Mouse (Mus musculus): ENCODE measurements around the gene Gm37240. TPM values are rescaled to one million over a fixed set of nuclear protein-coding genes. Genes with fewer than 3 reads are reported as not detected.
A peak's percentile ranks its signal among the peaks of the same experiment; 100 is the strongest.

The Gm37240 gene
- total RNA-seq, 2 experiments from 2014 or later: 0.66 to 1.3 TPM

DNA sequence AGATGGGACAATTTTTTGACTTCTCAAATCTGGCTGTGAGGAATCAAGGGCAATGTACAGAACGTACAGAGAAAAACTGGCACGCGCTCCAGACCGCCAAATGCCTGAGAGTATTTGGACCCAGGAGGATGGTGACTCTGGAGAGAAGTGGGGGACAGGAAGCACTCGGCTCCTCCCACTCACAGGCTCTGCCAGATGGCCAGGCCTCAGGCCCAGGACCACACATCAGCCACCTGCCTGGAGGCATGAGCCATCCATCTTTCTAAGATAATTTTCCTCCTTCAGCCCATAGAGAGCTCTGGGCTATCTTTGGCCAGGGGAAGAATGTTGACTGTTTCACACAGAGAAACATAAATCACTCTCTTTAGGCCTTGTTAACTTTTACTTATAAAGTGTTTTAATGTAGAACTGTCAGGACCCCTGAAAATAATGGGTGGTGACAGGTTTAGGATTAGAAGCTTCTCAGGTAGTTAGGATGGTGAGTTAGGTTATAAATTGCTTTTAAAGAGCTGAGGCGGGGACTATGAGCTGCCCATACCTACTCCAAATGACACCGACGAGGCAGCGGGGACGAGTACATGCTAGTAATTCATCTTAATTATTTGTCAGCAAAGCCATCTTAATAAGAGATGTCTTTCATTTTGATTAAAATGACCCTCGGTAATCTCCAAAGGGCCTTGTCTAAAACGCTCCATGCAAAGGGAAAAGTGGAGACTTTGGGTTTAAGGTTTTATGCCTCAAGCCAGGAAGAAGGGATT lies 546.0 kb downstream of the Gm37240 start:
- intact Hi-C loops (cut with DNase I): no loop called here
- peak; percentile 66 to 70 for DNase-seq (ENCODE audit: low spot score in 2 of 2)

- DNase-seq (ENCODE audit: low spot score in 2 of 2): no peak
- intact Hi-C loops (cut with DNase I): no loop called here
Measured at GRCm38 (mm10) chr3:85340491-85340890, 546.8 kb downstream of the Gm37240 start.

DNA sequence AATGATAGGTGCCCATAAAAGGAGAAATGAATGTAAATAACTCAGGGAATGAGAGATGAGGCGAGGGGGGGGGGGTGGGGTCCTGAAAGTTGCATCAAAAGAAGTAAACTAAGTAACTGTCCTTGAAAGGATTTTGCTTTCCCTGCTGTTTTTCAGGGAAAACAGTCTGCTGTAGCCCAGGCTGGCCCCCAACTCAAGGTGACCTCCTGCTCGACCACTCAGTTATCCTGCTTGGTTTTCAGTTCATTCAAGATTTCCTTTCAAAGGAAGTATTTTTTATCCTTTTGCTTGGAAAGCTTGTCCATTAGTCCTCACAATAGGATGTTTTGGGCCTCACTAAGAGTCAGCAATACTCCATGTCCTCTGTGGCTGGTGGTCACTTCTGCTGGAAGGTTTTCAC lies 547.4 kb downstream of the Gm37240 start:
- no peak for DNase-seq (ENCODE audit: low spot score in 2 of 2)
- intact Hi-C loops (cut with DNase I): no loop called here

DNA sequence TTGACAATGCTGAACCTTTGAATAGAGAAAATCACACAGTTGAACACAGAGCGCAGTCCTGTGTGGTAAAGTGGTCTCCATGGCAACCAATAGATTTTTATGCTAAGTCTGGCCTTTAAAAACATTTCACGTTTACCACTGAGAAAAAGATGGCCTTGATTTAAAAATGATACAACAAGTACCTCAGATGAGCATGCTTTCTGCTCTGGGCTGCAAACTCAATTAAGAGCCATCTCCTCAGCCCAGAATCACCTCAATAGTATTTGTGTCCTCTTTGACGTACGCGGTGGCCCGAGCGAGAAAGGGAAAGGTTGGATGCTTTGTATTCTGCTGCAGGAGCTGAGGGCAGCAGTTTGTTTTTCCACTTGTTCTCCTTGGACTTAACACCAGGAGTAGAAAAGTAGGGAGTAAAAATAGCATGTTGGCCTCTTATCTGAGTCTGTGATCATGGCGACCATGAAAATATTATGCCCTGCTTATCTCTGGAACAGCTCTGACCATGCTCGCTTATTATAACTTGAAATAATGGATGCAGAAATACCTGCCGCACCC lies 548.0 kb downstream of the Gm37240 start:
- no peak for DNase-seq (ENCODE audit: low spot score in 2 of 2)
- intact Hi-C loops (cut with DNase I): no loop called here

DNA sequence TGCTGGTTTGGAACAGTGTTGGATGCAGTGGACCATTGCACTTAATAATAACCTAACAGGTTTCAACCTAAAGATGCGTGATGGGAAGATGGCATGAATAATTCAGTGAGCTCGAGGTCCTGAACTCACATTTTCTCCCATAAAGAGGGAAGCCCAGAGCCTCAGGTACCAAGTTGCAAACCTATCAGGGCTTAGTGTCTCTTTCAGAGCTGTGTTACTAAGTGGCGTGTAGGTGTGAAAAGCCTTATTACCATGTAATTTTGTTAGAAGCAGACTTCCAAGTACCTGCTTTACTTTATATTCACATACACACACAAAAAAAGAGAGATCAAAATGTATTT lies 548.6 kb downstream of the Gm37240 start:
- intact Hi-C loops (cut with DNase I): no loop called here
- DNase-seq (ENCODE audit: low spot score in 2 of 2): no peak

DNA sequence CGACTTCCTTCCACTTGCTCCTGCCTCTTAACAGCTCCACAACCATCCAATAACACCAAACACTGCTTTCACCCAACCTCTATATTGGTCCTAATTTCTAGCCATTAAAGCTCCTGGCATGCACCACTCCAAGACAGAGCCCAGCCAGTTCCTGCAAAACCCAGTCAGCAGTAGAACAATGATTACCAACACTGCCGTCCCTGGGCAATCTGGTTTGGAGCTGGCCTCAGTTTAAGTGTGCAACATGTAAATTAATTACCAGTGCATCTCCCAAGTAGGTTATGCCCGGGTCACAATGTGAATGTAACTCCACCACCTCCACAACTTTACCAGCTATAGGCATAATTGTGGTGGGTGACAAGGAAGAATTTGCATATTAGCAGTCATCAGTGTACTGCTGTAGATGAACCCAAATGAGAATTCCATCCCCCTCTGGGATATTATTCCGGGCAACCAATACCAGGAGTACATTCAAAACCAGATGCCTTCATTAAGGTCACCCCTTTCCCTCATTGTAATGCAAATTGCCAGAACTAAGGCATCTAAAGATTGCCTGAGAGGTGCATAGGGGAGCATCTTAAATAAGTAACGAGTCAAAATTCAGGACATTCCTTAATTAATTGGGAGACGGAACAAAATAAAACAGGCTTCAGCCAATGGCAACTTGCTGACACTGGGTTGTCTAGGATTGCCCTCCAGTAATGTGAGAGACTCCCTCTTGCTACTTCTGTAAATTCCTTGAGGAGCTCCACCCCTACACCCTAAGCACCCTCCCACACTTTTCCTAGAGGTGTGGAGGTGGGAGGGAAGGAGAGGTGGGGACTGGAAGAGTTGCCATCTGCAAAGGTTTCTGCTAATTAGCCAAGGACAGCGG lies 549.2 kb downstream of the Gm37240 start:
- intact Hi-C loops (cut with DNase I): no loop called here
- DNase-seq (ENCODE audit: low spot score in 2 of 2): no peak

- intact Hi-C loops (cut with DNase I): no loop called here
- DNase-seq (ENCODE audit: low spot score in 2 of 2): no peak
Measured at GRCm38 (mm10) chr3:85335517-85335916, 551.8 kb downstream of the Gm37240 start.

DNA sequence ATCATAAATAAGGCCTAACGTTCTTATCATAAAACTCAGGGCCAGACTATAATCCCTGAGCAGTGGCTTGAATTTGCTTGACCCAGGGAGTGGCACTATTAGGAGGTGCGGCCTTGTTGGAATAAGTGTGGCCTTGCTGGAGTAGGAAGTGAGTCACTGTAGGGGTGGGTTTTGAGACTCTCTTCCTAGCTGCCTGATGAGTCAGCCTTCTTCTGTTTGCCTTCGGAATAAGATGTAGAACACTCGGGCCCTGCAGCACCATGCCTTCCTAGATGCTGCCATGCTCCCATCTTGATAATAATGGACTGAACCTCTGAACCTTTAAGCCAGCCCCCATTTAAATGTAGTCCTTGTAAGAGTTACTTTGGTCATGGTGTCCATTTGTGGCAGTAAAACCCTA lies 555.0 kb downstream of the Gm37240 start:
- DNase-seq (ENCODE audit: low spot score in 2 of 2): no peak
- intact Hi-C loops (cut with DNase I): no loop called here

- no peak for DNase-seq (ENCODE audit: low spot score in 2 of 2)
- intact Hi-C loops (cut with DNase I): loop anchor here (10.0 kb wide), 4 partner anchors 133 to 363 kb away; no protein-coding TSS in a partner anchor
Measured at GRCm38 (mm10) chr3:85318256-85318655, 569.1 kb downstream of the Gm37240 start.

DNA sequence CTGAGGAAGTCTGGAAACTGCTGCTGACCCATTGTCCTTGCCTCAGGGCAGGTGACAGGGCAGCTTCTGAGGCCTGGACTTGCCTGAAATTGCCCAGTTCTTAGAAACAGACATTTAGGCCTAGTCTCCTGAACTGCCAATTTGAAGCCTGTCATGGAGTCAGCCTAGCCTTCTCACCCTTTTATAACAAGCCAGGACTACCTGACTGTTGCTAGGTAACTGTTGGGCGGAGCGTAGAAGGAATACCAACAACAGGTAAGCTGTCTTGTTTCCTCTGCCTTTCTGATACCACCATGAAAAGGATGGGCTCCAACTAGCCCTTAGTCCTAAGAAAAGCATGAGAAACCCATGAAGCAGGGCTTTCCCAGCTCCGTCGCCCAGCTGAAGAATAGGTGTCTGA lies 570.0 kb downstream of the Gm37240 start:
- intact Hi-C loops (cut with DNase I): loop anchor here (10.0 kb wide), 4 partner anchors 133 to 363 kb away; no protein-coding TSS in a partner anchor

GRCm38 (mm10) chr3:85314961-85315360 lies 572.4 kb downstream of the Gm37240 start:
- peak; percentile 43 to 61 for DNase-seq (ENCODE audit: low spot score in 2 of 2)
- intact Hi-C loops (cut with DNase I): loop anchor here (5.0 to 10.0 kb wide), 5 partner anchors 130 to 360 kb away; partner anchors contain the start of gene Gatb

More for the DNA sequence above, 570.0 kb downstream of the Gm37240 start:
- DNase-seq (ENCODE audit: low spot score in 2 of 2): no peak

DNA sequence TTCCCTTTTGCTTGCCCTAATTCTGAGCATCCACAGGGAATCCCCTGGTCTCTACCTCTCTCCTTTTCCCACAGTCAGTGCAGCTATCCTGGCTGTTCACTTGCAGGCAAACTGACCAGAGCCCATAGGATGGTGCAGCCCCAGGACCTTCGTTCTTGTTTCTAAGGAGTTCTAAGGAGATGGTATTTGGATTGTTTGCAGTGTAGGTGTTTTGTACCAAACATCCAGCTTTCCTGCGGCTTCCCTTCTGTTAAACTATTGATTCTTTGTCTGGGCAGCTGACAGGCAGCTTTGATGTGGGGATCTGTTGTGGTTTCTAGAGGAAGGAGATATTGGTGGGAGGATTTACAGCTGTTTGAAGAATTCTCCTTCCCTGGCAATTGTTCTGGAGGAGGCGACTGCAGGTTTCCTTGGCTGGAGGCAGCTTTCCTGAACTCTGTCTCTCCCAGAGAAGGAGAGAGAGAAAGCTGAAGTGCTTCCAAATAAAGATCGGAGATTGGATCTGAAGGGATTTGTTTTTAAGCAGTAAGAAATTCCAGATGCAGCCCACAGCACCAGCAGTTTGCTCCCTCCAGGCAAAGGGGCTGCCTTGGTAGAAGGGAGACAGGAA lies 573.6 kb downstream of the Gm37240 start:
- intact Hi-C loops (cut with DNase I): loop anchor here (5.0 to 10.0 kb wide), 5 partner anchors 129 to 359 kb away; partner anchors contain the start of gene Gatb
- DNase-seq (ENCODE audit: low spot score in 2 of 2): no peak

DNA sequence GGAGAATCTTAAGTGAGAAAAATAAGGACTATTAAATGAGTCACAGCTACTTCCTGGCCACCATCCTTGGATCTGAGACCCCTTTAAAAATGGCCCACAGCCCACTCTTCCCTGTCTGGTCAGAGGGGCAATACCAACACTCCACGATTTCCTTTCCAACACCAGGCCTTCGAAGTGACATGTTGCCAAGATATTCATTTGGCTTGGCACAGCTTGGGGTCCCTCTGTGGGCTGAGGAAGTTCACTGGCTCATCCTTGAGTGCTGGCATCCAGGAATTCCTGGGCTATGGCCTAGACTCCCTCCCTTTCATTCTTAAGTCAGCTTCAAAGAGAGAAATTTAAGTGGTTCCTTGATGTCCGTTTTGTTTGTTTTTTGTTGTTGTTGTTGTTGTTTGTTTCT lies 576.1 kb downstream of the Gm37240 start:
- DNase-seq (ENCODE audit: low spot score in 2 of 2): no peak
- intact Hi-C loops (cut with DNase I): loop anchor here (2.0 to 10.0 kb wide), 6 partner anchors 58 to 356 kb away; partner anchors contain the start of gene Gatb

- intact Hi-C loops (cut with DNase I): loop anchor here (1.0 to 10.0 kb wide), 7 partner anchors 58 to 356 kb away; partner anchors contain the start of gene Gatb
- peak; percentile 80 to 83 for DNase-seq (ENCODE audit: low spot score in 2 of 2)
Measured at GRCm38 (mm10) chr3:85310401-85310989, 576.8 kb downstream of the Gm37240 start.

DNA sequence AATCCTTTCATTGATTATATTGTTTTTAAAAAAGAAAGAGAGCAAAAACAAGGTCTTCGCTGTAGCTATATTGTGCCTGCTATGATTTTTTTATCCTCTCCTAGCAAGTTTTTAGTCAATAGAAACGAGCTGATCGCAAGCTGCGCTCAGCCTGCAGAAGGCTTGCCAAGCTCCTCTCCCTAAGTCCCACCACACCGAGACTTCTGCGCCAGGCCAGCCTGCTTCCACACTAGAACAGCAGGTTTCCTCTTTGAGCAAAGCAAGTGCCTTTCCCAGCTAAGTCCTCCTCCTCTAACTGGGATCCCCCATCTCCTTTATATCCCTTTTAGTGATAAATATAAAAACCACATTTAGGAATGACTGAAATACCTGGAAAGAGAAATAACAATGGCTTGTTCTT lies 578.1 kb downstream of the Gm37240 start:
- intact Hi-C loops (cut with DNase I): loop anchor here (2.0 kb wide), 1 partner anchor 44 kb away; no protein-coding TSS in a partner anchor
- DNase-seq (ENCODE audit: low spot score in 2 of 2): peak; percentile 59 to 74

DNA sequence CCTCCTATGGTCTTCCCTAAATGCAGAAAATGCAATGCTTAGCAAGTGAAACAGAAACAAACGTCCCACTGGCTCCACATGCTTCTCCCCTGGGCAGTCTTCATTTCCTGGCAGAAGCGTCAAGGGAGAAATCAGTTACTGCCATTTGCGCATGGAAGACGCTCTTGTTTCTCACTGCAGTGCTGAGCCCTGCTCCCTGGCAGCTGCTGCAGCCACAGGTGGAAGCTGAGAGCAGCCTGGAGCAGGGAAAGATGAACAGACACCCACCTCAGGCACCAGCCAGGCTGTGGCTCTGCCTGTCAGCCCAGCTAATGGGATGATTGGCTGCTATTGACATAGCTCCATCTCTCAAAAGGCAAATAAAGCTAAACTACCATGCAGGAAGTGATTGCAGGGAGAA lies 578.6 kb downstream of the Gm37240 start:
- intact Hi-C loops (cut with DNase I): loop anchor here (2.0 kb wide), 1 partner anchor 44 kb away; no protein-coding TSS in a partner anchor
- DNase-seq (ENCODE audit: low spot score in 2 of 2): peak; percentile 41 to 42

GRCm38 (mm10) chr3:85301851-85302250 lies 585.5 kb downstream of the Gm37240 start:
- no peak for DNase-seq (ENCODE audit: low spot score in 2 of 2)
- intact Hi-C loops (cut with DNase I): no loop called here

DNA sequence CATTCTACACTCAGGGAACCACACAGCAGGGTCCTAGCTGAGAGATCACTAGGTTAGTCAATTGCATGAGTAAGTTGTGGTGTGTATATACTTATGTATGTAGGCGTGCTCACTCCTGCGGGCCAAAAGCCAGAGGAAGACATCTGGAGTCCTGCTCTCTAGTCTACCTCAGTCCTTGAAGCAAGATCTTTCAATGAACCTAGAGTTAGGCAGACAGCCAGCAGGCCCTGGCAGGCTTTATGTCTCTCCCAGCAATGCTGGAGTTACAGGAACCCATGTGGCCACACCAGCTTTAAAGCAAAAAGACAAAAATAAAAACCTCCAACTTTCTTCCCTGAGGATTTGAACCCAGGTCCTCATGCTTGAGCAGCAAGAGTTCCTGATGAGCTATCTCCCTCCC lies 586.0 kb downstream of the Gm37240 start:
- DNase-seq (ENCODE audit: low spot score in 2 of 2): no peak
- intact Hi-C loops (cut with DNase I): no loop called here

Measured in left cerebral cortex, postnatal 36 days (tissue).